Mouse (Mus musculus) liver, postnatal 0 days (tissue): Measurements from ENCODE around the gene Gnb4. TPM values are rescaled to one million over a fixed set of nuclear protein-coding genes. Genes with fewer than 3 reads are reported as not detected.

Experiments
- ATAC-seq: fragments of 200-750 bp; cut with Nextera tagmentation; 2 replicates; pipeline ENCODE4 v1.8.0; 2017; ENCODE audit warnings: mild to moderate bottlenecking, moderate library complexity
- DNase-seq: peaks from one replicate; pipeline ENCODE4 v3.0.0-alpha.2; 2016
- H3K27ac ChIP-seq: fragments of 300-500 bp; sonication (generic); 2 replicates; pipeline ENCODE4 v1.5.1; 2014; ENCODE audit warnings: antibody characterized with exemption, moderate library complexity, mild to moderate bottlenecking, low read depth
- H3K27me3 ChIP-seq: fragments of 300-500 bp; sonication (generic); 2 replicates; pipeline ENCODE4 v1.6.1; 2014; ENCODE audit warnings: low read length, control low read depth, mixed read lengths; ENCODE audit not compliant: insufficient read depth
- H3K36me3 ChIP-seq: fragments of 300-500 bp; sonication (generic); replicated peaks from 2 replicates; pipeline ENCODE4 v1.6.1; 2014; ENCODE audit warnings: mild to moderate bottlenecking, control low read depth, low read length, moderate library complexity, mixed read lengths; ENCODE audit not compliant: insufficient read depth
- H3K4me1 ChIP-seq: fragments of 300-500 bp; sonication (generic); 2 replicates; pipeline ENCODE4 v1.6.1; 2014; ENCODE audit warnings: antibody characterized with exemption, mild to moderate bottlenecking, control low read depth; ENCODE audit not compliant: insufficient read depth
- H3K4me2 ChIP-seq: fragments of 300-500 bp; sonication (generic); 2 replicates; pipeline ENCODE4 v1.6.1; 2014; ENCODE audit warnings: low read depth, mild to moderate bottlenecking, low read length, moderate library complexity, mixed read lengths
- H3K4me3 ChIP-seq: fragments of 300-500 bp; sonication (generic); 2 replicates; pipeline ENCODE4 v1.5.1; 2014; ENCODE audit warnings: low read depth, low read length
- H3K9ac ChIP-seq: fragments of 300-500 bp; sonication (generic); replicated peaks from 2 replicates; pipeline ENCODE4 v1.6.1; 2014; ENCODE audit warnings: mild to moderate bottlenecking, moderate library complexity
- H3K9me3 ChIP-seq: fragments of 300-500 bp; sonication (generic); 2 replicates; pipeline ENCODE4 v1.6.1; 2016; ENCODE audit warnings: mild to moderate bottlenecking, control low read depth, low read length, mixed read lengths
- CTCF ChIP-seq: sonication (generic); IDR thresholded peaks from 2 replicates; pipeline ENCODE4 v1.5.1; 2016; ENCODE audit warnings: antibody characterized with exemption, low read depth
- EP300 ChIP-seq: IDR thresholded peaks from 2 replicates; pipeline ENCODE4 v1.6.1; 2016; ENCODE audit warnings: antibody characterized with exemption, low read depth, mild to moderate bottlenecking
- WGBS: fragments of 180-500 bp; shearing (Covaris S2); extraction: QIAGEN DNeasy Blood & Tissue Kit; methylation state at CpG from one replicate; pipeline ENCODE4 v1.1.7; 2014; ENCODE audit not compliant: insufficient replicate concordance; 5-methylcytosine and 5-hydroxymethylcytosine counted together
- polyA plus RNA-seq: library from polyadenylated mRNA; unstranded; fragments of >200 nt; fragmentation: Nextera tagmentation; extraction: Ambion mirVana; gene quantifications from 2 replicates; pipeline ENCODE4 v1.2.1, GENCODE M21; 2015

The Gnb4 gene
- polyA plus RNA-seq, 1 experiment from 2014 or later: 6.7 TPM

- TF ChIP-seq CTCF (no peak), EP300 (no peak)
- Histone ChIP-seq H3K4me2 (no peak overlapping the region), H3K9me3 (no peaks in the 10 kb centered on the region), H3K9ac (no peak overlapping the region), H3K27ac (no peak overlapping the region), H3K4me1 (no peaks in the 10 kb centered on the region), H3K36me3 (peaks cover 24% of the 10 kb centered on the region), H3K4me3 (no peak overlapping the region), H3K27me3 (no peaks in the 10 kb centered on the region)
- no peak for ATAC-seq
- no peak for DNase-seq
- 82% methylated on average over 3 of the region's 3 CpGs for WGBS
Measured at GRCm38 (mm10) chr3:32580738-32581137, 35.6 kb downstream of the Gnb4 start.

- DNase-seq (no peak), ATAC-seq (no peak)
- TF ChIP-seq CTCF (0 out of 2 replicates have a peak, but pooled peaks have one; percentile 9), EP300 (no peak)
- Histone ChIP-seq H3K4me3 (no peak overlapping the region), H3K4me2 (no peak overlapping the region), H3K27ac (no peak overlapping the region), H3K27me3 (no peaks in the 10 kb centered on the region), H3K9me3 (no peaks in the 10 kb centered on the region), H3K36me3 (peaks cover 24% of the 10 kb centered on the region), H3K9ac (no peak overlapping the region), H3K4me1 (no peaks in the 10 kb centered on the region)
- 82% methylated on average over 5 of the region's 5 CpGs for WGBS
Measured at GRCm38 (mm10) chr3:32578772-32579171, 37.6 kb downstream of the Gnb4 start.

- Histone ChIP-seq H3K27me3 (no peaks in the 10 kb centered on the region), H3K4me2 (no peak overlapping the region), H3K36me3 (peaks cover 15% of the 10 kb centered on the region), H3K4me3 (no peak overlapping the region), H3K9me3 (no peaks in the 10 kb centered on the region), H3K9ac (no peak overlapping the region), H3K27ac (no peak overlapping the region), H3K4me1 (no peaks in the 10 kb centered on the region)
- ATAC-seq (no peak), DNase-seq (no peak)
- TF ChIP-seq EP300: no peak
- no peak for TF ChIP-seq CTCF
- WGBS: 91% methylated on average over 3 of the region's 3 CpGs
Measured at GRCm38 (mm10) chr3:32575151-32575550, 41.2 kb downstream of the Gnb4 start.

- Histone ChIP-seq H3K9me3 (no peaks in the 10 kb centered on the region), H3K4me1 (no peaks in the 10 kb centered on the region), H3K4me2 (no peak overlapping the region), H3K4me3 (no peak overlapping the region), H3K27ac (no peak overlapping the region), H3K9ac (no peak overlapping the region), H3K27me3 (no peaks in the 10 kb centered on the region), H3K36me3 (peaks cover 23% of the 10 kb centered on the region)
- TF ChIP-seq EP300 (no peak), CTCF (no peak)
- DNase-seq: no peak
- ATAC-seq: no peak
- WGBS: 82% methylated on average over 9 of the region's 9 CpGs
Measured at GRCm38 (mm10) chr3:32573881-32574280, 42.5 kb downstream of the Gnb4 start.

- no peaks in the 10 kb centered on the region for H3K4me1 ChIP-seq
- no peak overlapping the region for H3K4me3 ChIP-seq
- no peak overlapping the region for H3K27ac ChIP-seq
- 83% methylated on average over 2 of the region's 2 CpGs for WGBS
- H3K9ac ChIP-seq: no peak overlapping the region
- ATAC-seq (no peak), DNase-seq (no peak)
- no peak for TF ChIP-seq EP300
- no peak for TF ChIP-seq CTCF
- H3K36me3 ChIP-seq: peaks cover 31% of the 10 kb centered on the region
- H3K27me3 ChIP-seq: no peaks in the 10 kb centered on the region
- H3K9me3 ChIP-seq: peaks cover 2% of the 10 kb centered on the region; the same call in 1 of the 2 replicates
- no peak overlapping the region for H3K4me2 ChIP-seq
Measured at GRCm38 (mm10) chr3:32573086-32573485, 43.3 kb downstream of the Gnb4 start.

GRCm38 (mm10) chr3:32563401-32563800, 53.0 kb downstream of the Gnb4 start:
- no peak overlapping the region for H3K27ac ChIP-seq
- no peaks in the 10 kb centered on the region for H3K4me1 ChIP-seq
- WGBS: 89% methylated on average over 6 of the region's 6 CpGs
- peaks cover 47% of the 10 kb centered on the region for H3K36me3 ChIP-seq
- TF ChIP-seq CTCF: no peak
- no peak for TF ChIP-seq EP300
- no peak overlapping the region for H3K4me2 ChIP-seq
- DNase-seq: no peak
- H3K9ac ChIP-seq: no peak overlapping the region
- H3K4me3 ChIP-seq: no peak overlapping the region
- no peaks in the 10 kb centered on the region for H3K27me3 ChIP-seq
- peaks cover 2% of the 10 kb centered on the region; the same call in 1 of the 2 replicates for H3K9me3 ChIP-seq
- ATAC-seq: no peak

GRCm38 (mm10) chr3:32553061-32553460, 63.3 kb downstream of the Gnb4 start:
- TF ChIP-seq CTCF (peak; percentile 46), EP300 (no peak)
- Histone ChIP-seq H3K4me2 (no peak overlapping the region), H3K4me1 (no peaks in the 10 kb centered on the region), H3K27me3 (no peaks in the 10 kb centered on the region), H3K27ac (no peak overlapping the region), H3K36me3 (peaks cover 25% of the 10 kb centered on the region), H3K9me3 (no peaks in the 10 kb centered on the region), H3K4me3 (no peak overlapping the region), H3K9ac (no peak overlapping the region)
- ATAC-seq: no peak
- no peak for DNase-seq
- 89% methylated on average over 1 of the region's 1 CpGs for WGBS
